Mouse (Mus musculus) cortical plate, adult 2 months (tissue): ENCODE data around the gene Rbm8a. TPM values are rescaled to one million over a fixed set of nuclear protein-coding genes. Genes with fewer than 3 reads are reported as not detected.

Source experiments
- H3K27ac ChIP-seq: fragments of 200-500 bp; 2 replicates; pipeline ENCODE4 v1.5.1; 2012; ENCODE audit warnings: low read length, control low read depth, inconsistent platforms; ENCODE audit not compliant: insufficient read depth
- H3K4me1 ChIP-seq: fragments of 200-500 bp; 2 replicates; pipeline ENCODE4 v1.6.1; 2011; ENCODE audit warnings: low read length; ENCODE audit not compliant: control insufficient read depth, insufficient read depth
- H3K4me3 ChIP-seq: fragments of 200-500 bp; 2 replicates; pipeline ENCODE4 v1.5.1; 2011; ENCODE audit warnings: mild to moderate bottlenecking, low read length, control low read depth; ENCODE audit not compliant: insufficient read depth
- CTCF ChIP-seq: fragments of 200-500 bp; IDR thresholded peaks from 2 replicates; pipeline ENCODE4 v1.5.1; 2011; ENCODE audit warnings: mild to moderate bottlenecking, control low read depth, low read length; ENCODE audit not compliant: insufficient read depth; ENCODE audit errors: extremely low read depth
- POLR2A ChIP-seq: fragments of 200-500 bp; IDR thresholded peaks from 2 replicates; pipeline ENCODE4 v1.6.1; 2011; ENCODE audit warnings: mild to moderate bottlenecking, low read length, control low read depth; ENCODE audit not compliant: insufficient read depth; ENCODE audit errors: extremely low read depth
- polyA plus RNA-seq: library from polyadenylated mRNA; depleted of rRNA; stranded (reverse); fragments of >200 nt; gene quantifications from 2 replicates; pipeline ENCODE4 v1.2.3, GENCODE M21; 2012

The Rbm8a gene
- polyA plus RNA-seq, 1 experiment: 33.9 TPM

GRCm38 (mm10) chr3:96634928-96635879, 5.5 kb downstream of the Rbm8a start, which contains the start of the genes Pex11b and Gm42957:
Gene Pex11b, plus strand, starts transcription at chr3:96635376.
Gene Gm42957, plus strand, starts transcription at chr3:96635474.
- Histone ChIP-seq H3K4me1 (peaks cover 5% of the 10 kb centered on the region), H3K4me3 (peak within 1 kb of the TSS; percentile 87), H3K27ac (peak within 1 kb of the TSS; percentile 9; the same call in 1 of the 2 replicates)
- TF ChIP-seq POLR2A (no peak), CTCF (no peak)

- Histone ChIP-seq H3K4me1 (peaks cover 5% of the 10 kb centered on the region), H3K27ac (peak overlapping the region; percentile 9; the same call in 1 of the 2 replicates), H3K4me3 (peak overlapping the region; percentile 87)
- TF ChIP-seq CTCF (no peak), POLR2A (no peak)
These were observed 6.2 kb downstream of the Rbm8a start for GRCm38 (mm10) chr3:96635906-96636305.

GRCm38 (mm10) chr3:96636448-96636847, 6.7 kb downstream of the Rbm8a start:
- Histone ChIP-seq H3K4me1 (peaks cover 5% of the 10 kb centered on the region), H3K27ac (no peak overlapping the region), H3K4me3 (peak overlapping the region; percentile 87; the same call in 1 of the 2 replicates)
- TF ChIP-seq CTCF: no peak
- no peak for TF ChIP-seq POLR2A

GRCm38 (mm10) chr3:96639219-96639618, 9.5 kb downstream of the Rbm8a start:
- H3K27ac ChIP-seq: no peak overlapping the region
- peaks cover 5% of the 10 kb centered on the region for H3K4me1 ChIP-seq
- TF ChIP-seq POLR2A (no peak), CTCF (peak; percentile 61)
- no peak overlapping the region for H3K4me3 ChIP-seq

- TF ChIP-seq CTCF (peak; percentile 42), POLR2A (no peak)
- Histone ChIP-seq H3K4me3 (no peak within 1 kb of the TSS), H3K27ac (no peak within 1 kb of the TSS), H3K4me1 (no peaks in the 10 kb centered on the region)
These were observed 15.4 kb downstream of the Rbm8a start, which contains the start of gene Itga10 for GRCm38 (mm10) chr3:96645018-96645649. Gene Itga10, plus strand, starts transcription at chr3:96645584.

- TF ChIP-seq POLR2A: no peak
- Histone ChIP-seq H3K4me1 (no peaks in the 10 kb centered on the region), H3K27ac (no peak overlapping the region), H3K4me3 (no peak overlapping the region)
These were observed 17.6 kb downstream of the Rbm8a start for GRCm38 (mm10) chr3:96647365-96647764.

- no peak overlapping the region for H3K27ac ChIP-seq
- TF ChIP-seq POLR2A: no peak
- no peak for TF ChIP-seq CTCF
- H3K4me3 ChIP-seq: no peak overlapping the region
- H3K4me1 ChIP-seq: peaks cover 4% of the 10 kb centered on the region
These were observed 31.2 kb downstream of the Rbm8a start for GRCm38 (mm10) chr3:96660901-96661300.

GRCm38 (mm10) chr3:96662731-96663316, 33.1 kb downstream of the Rbm8a start:
- no peak for TF ChIP-seq CTCF
- TF ChIP-seq POLR2A: no peak
- H3K27ac ChIP-seq: peak overlapping the region; percentile 69
- peaks cover 4% of the 10 kb centered on the region for H3K4me1 ChIP-seq
- no peak overlapping the region; the same call in 1 of the 2 replicates for H3K4me3 ChIP-seq
